Mouse (Mus musculus): ENCODE measurements around the gene Trnt1.

DNA sequence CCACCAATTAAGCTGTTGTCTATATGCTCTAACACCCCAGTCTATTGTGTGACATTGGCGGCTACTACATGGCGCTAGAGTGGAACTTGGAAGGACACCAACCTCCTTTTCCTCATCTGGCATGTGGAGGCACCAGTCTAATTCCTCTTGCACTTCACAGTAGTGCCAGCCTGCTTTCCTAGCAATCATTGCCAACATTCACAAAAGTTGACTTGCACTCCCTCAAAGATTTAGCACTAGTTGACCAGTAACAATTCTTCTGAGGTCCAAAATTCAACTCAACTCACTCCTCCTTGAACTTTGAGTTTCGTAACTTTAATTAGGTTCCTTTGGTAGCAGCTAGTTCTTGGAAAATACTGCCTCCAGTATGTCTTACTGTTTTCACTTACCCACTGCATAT lies 41.8 kb downstream of the Trnt1 start:
- TF ChIP-seq CTCF (IDR thresholded peaks at IDR 0.05) (no peak), POLR2A (IDR thresholded peaks at IDR 0.05; ENCODE audit: insufficient read depth, low read depth, low read length) (no peak), EP300 (IDR thresholded peaks at IDR 0.05; ENCODE audit: insufficient read depth, low read depth, low read length) (no peak)
